Mouse (Mus musculus) liver, adult 10 weeks (tissue): Measurements from ENCODE around the gene Speer4c. TPM values are rescaled to one million over a fixed set of nuclear protein-coding genes. Genes with fewer than 3 reads are reported as not detected.

ENCODE experiments used
- polyA plus RNA-seq: library from polyadenylated mRNA; stranded (reverse); fragments of 350-450 nt; fragmentation: Illumina TruSeq; extraction: RNeasy Lipid Tissue Mini Kit (QIAGEN cat#74804); gene quantifications from one replicate; pipeline ENCODE4 v1.2.3, GENCODE M21; 2014; ENCODE audit warnings: low read depth, low replicate concordance

Gene Speer4c
- not detected for polyA plus RNA-seq

DNA sequence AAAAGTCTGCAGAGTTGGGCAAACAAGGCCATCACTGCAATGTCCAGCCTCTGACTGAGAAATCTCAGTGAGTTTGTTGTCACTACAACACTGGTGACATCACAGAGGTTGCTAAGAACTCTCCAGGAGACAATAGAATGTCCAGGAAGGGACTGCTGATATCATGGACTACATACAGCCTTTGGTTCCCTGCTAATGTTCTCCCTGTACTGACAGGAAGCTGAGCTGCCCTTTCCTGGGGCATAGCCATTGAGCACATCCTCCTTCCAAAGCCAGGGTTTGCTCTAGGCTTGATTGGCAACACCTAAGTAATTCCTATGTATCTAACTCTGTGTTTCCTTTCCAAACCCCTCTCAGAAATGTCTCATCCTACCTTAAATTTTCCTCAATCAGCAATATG, at the start of gene Speer4c:
Speer4c (minus strand) TSS at position 101 of the 400 bp plus-strand sequence.

Other genes starting within 250 kb of the Speer4c start
- gene Gm21149, start 237.7 kb downstream of the Speer4c start, polyA plus RNA-seq = not detected
- not detected for gene Gm21190, start 185.0 kb downstream of the Speer4c start, polyA plus RNA-seq
- gene Gm21083, start 136.9 kb downstream of the Speer4c start, polyA plus RNA-seq = not detected
- not detected for gene Speer4d, start 95.2 kb downstream of the Speer4c start, polyA plus RNA-seq
- gene 4930572O03Rik, start 57.2 kb downstream of the Speer4c start, polyA plus RNA-seq = not detected
- gene Cacna2d1, start 220.4 kb upstream of the Speer4c start, polyA plus RNA-seq = 1.5 TPM